Mouse (Mus musculus) G1E-ER4 (cell line): ENCODE measurements around the gene Sfxn1. TPM values are rescaled to one million over a fixed set of nuclear protein-coding genes. Genes with fewer than 3 reads are reported as not detected.

Experiments
- GATA1 ChIP-seq: IDR thresholded peaks from one replicate; pipeline ENCODE4 v1.8.0; 2012; ENCODE audit warnings: low read length, inconsistent platforms
- polyA plus RNA-seq: library from polyadenylated mRNA; stranded (reverse); fragments of >175 nt; gene quantifications from 2 replicates; pipeline ENCODE4 v1.2.3, GENCODE M21; 2012

The Sfxn1 gene
- polyA plus RNA-seq, 1 experiment: 34.0 TPM

DNA sequence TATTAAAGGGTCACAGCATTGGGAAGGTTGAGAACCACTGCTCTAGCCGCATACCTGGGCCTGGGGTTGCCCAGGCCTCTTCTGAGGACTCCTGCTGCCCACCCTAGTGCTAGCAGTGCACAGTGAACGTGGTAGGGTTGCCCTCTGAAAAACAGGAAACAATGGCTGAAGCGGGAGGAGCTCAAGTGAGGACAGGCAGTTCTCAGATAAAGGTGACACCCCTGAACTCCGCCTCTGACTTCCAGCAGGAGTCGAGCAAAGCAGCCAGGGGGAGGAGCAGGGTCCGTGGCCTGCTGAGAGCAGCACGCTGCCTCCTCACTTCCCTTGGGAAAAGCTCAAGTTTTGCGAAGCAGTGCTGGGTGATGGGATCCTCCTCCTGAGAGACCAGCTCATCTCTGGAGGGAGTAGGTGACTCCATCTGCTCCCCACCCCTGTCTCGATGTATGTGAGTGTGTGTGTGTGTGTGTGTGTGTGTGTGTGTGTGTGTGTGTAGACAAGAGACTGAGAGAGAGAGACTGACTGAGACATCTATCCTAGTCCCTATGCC, 82.1 kb downstream of the Sfxn1 start:
- TF ChIP-seq GATA1: no peak

DNA sequence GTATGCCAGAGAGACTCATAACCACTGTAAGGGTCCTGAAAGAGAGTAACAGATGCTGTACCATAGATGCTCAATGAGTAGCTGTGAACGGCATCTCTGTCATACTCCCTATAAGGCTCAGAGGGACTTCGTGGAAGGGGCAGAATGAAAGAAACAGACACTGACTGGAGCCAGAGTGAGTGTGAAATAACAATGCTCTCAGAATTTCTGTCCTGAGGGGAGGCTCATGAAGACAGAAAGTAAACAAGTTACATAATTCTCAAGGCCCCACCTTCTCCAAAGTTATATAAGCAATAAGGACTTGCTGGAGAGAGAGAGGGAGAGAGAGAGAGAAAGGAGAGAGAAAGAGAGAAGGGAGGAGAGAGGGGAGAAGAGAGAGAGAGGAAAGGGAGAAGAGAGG, 84.2 kb downstream of the Sfxn1 start:
- TF ChIP-seq GATA1: no peak

Other genes with a start within 250 kb of the Sfxn1 start
- not detected in 2 replicates for gene Drd1, start 16.2 kb upstream of the Sfxn1 start, polyA plus RNA-seq
- gene Hrh2, start 120.3 kb downstream of the Sfxn1 start, polyA plus RNA-seq: not detected in 2 replicates